Mouse (Mus musculus): ENCODE data around the gene Armc7. TPM values are rescaled to one million over a fixed set of nuclear protein-coding genes. Genes with fewer than 3 reads are reported as not detected.
A peak's percentile ranks its signal among the peaks of the same experiment; 100 is the strongest.

Gene Armc7
- polyA plus RNA-seq, 1 experiment from 2014 or later: 6.9 TPM

- Histone ChIP-seq H3K27me3 (replicated peaks) (no peaks in the 10 kb centered on the region), H3K4me1 (peaks cover 22% of the 10 kb centered on the region), H3K4me2 (peak overlapping the region; percentile 78), H3K9me3 (no peaks in the 10 kb centered on the region), H3K36me3 (peaks cover 45% of the 10 kb centered on the region), H3K27ac (replicated peaks) (peak overlapping the region; percentile 100), H3K9ac (peak overlapping the region; percentile 99), H3K4me3 (peak overlapping the region; percentile 95)
- 7% methylated on average over 11 of the region's 11 CpGs for WGBS
- no peak for ATAC-seq (ENCODE audit: extremely low read depth, insufficient number of reproducible peaks, low FRiP score, low TSS enrichment)
Observed at GRCm38 (mm10) chr11:115534759-115535371, 59.4 kb downstream of the Armc7 start.

DNA sequence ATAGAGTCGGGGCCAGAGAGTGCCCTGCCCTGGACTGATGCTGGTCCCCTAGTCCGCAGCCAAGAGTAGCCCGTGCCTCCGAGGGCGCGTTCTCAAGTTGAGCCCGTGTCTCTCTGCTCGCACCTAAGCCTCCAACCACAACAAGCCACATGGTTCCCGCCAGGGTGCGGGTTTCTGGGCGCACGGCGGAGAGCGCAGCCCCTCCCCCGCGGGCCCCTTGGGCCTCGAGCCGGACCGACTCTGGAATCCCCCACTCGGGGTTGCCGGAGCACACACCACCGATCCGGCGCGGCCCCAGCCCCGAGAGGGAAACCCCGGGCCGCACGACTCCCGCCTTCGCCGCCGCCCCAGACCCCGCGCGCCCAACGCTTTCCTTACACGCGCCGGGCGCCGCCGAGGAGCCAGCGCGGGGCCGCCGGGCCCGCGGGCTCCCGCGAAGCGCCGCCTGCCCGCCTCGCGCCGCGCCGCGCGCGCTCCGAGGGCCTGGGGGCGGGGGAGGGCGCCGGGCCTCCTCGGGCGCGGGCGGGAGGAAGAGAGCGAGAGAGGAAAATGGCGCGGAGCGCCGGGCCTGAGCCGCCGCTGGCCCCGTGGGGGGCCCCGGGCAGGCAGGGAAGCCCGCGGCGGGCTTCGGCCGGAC, 60.1 kb downstream of the Armc7 start:
- no peaks in the 10 kb centered on the region for H3K27me3 ChIP-seq (replicated peaks)
- H3K4me2 ChIP-seq: peak overlapping the region; percentile 78
- H3K9me3 ChIP-seq: no peaks in the 10 kb centered on the region
- under 1% methylated on average over 84 of the region's 84 CpGs for WGBS
- peak; percentile 75 for ATAC-seq (ENCODE audit: extremely low read depth, insufficient number of reproducible peaks, low FRiP score, low TSS enrichment)
- H3K4me1 ChIP-seq: peaks cover 22% of the 10 kb centered on the region
- H3K9ac ChIP-seq: peak overlapping the region; percentile 99
- peak overlapping the region; percentile 95 for H3K4me3 ChIP-seq
- H3K27ac ChIP-seq (replicated peaks): peak overlapping the region; percentile 100
- H3K36me3 ChIP-seq: peaks cover 39% of the 10 kb centered on the region

- H3K4me1 ChIP-seq: peaks cover 22% of the 10 kb centered on the region
- H3K4me2 ChIP-seq: peak within 1 kb of the TSS; percentile 78
- peak within 1 kb of the TSS; percentile 95 for H3K4me3 ChIP-seq
- H3K36me3 ChIP-seq: peaks cover 32% of the 10 kb centered on the region
- no peaks in the 10 kb centered on the region for H3K27me3 ChIP-seq (replicated peaks)
- peak within 1 kb of the TSS; percentile 99 for H3K9ac ChIP-seq
- H3K27ac ChIP-seq (replicated peaks): peak within 1 kb of the TSS; percentile 100
- no peaks in the 10 kb centered on the region for H3K9me3 ChIP-seq
- ATAC-seq (ENCODE audit: extremely low read depth, insufficient number of reproducible peaks, low FRiP score, low TSS enrichment): peak; percentile 82
- WGBS: under 1% methylated on average over 63 of the region's 70 CpGs
Observed at GRCm38 (mm10) chr11:115536038-115536681, 60.7 kb downstream of the Armc7 start, which contains the start of gene Sumo2. Gene Sumo2 (minus strand): TSS chr11:115536276.

GRCm38 (mm10) chr11:115536856-115537568, 61.5 kb downstream of the Armc7 start:
- peak overlapping the region; percentile 100 for H3K27ac ChIP-seq (replicated peaks)
- no peaks in the 10 kb centered on the region for H3K9me3 ChIP-seq
- H3K4me1 ChIP-seq: peaks cover 22% of the 10 kb centered on the region
- no peak overlapping the region for H3K9ac ChIP-seq
- H3K27me3 ChIP-seq (replicated peaks): no peaks in the 10 kb centered on the region
- peaks cover 24% of the 10 kb centered on the region for H3K36me3 ChIP-seq
- peak overlapping the region; percentile 78 for H3K4me2 ChIP-seq
- no peak for ATAC-seq (ENCODE audit: extremely low read depth, insufficient number of reproducible peaks, low FRiP score, low TSS enrichment)
- 89% methylated on average over 10 of the region's 10 CpGs for WGBS
- H3K4me3 ChIP-seq: peak overlapping the region; percentile 95; the same call in 1 of the 2 replicates

GRCm38 (mm10) chr11:115538045-115538444, 62.6 kb downstream of the Armc7 start:
- ATAC-seq (ENCODE audit: extremely low read depth, insufficient number of reproducible peaks, low FRiP score, low TSS enrichment): no peak
- Histone ChIP-seq H3K27ac (replicated peaks) (no peak overlapping the region), H3K4me1 (peaks cover 22% of the 10 kb centered on the region), H3K27me3 (replicated peaks) (0 out of 2 replicates have a peak, but pooled peaks cover 2% of the 10 kb centered on the region), H3K4me2 (no peak overlapping the region), H3K36me3 (peaks cover 13% of the 10 kb centered on the region), H3K4me3 (no peak overlapping the region), H3K9me3 (no peaks in the 10 kb centered on the region), H3K9ac (no peak overlapping the region)
- WGBS: 55% methylated on average over 2 of the region's 2 CpGs

Small RNA genes lying within 50 kb of the gene (microRNA-seq; reads per million reads assigned to microRNA genes)
- gene Mir3968: 0.61 reads per million

Other genes starting within 250 kb of the Armc7 start
- 0.04 TPM in 1 of 2 replicates, not detected in the other for gene Grin2c, start 208.4 kb upstream of the Armc7 start, polyA plus RNA-seq (2015; fragmentation: Nextera tagmentation; extraction: Ambion mirVana)
- 9.5 and 11.7 TPM in 2 replicates for gene Fdxr, start 198.6 kb upstream of the Armc7 start, polyA plus RNA-seq (2015; fragmentation: Nextera tagmentation; extraction: Ambion mirVana)
- gene Fads6, start 178.0 kb upstream of the Armc7 start, polyA plus RNA-seq (2015; fragmentation: Nextera tagmentation; extraction: Ambion mirVana): 0.71 and 0.74 TPM in 2 replicates
- not detected in 2 replicates for gene Otop2, start 168.5 kb upstream of the Armc7 start, polyA plus RNA-seq (2015; fragmentation: Nextera tagmentation; extraction: Ambion mirVana)
- gene Ush1g, start 153.6 kb upstream of the Armc7 start, polyA plus RNA-seq (2015; fragmentation: Nextera tagmentation; extraction: Ambion mirVana): 0.09 and 0.13 TPM in 2 replicates
- not detected in 2 replicates for gene Otop3, start 140.9 kb upstream of the Armc7 start, polyA plus RNA-seq (2015; fragmentation: Nextera tagmentation; extraction: Ambion mirVana)
- 6.8 and 7.0 TPM in 2 replicates for gene Hid1, start 107.9 kb upstream of the Armc7 start, polyA plus RNA-seq (2015; fragmentation: Nextera tagmentation; extraction: Ambion mirVana)
- 6.7 and 7.4 TPM in 2 replicates for gene Cdr2l, start 93.8 kb upstream of the Armc7 start, polyA plus RNA-seq (2015; fragmentation: Nextera tagmentation; extraction: Ambion mirVana)
- gene Mrpl58, start 71.9 kb upstream of the Armc7 start, polyA plus RNA-seq (2015; fragmentation: Nextera tagmentation; extraction: Ambion mirVana): 173 and 184 TPM in 2 replicates
- 1,581 and 1,838 TPM in 2 replicates for gene Atp5h, start 55.7 kb upstream of the Armc7 start, polyA plus RNA-seq (2015; fragmentation: Nextera tagmentation; extraction: Ambion mirVana)
- 8.8 and 12.1 TPM in 2 replicates for gene Kctd2, start 55.5 kb upstream of the Armc7 start, polyA plus RNA-seq (2015; fragmentation: Nextera tagmentation; extraction: Ambion mirVana)
- gene Trim80, start 35.1 kb upstream of the Armc7 start, polyA plus RNA-seq (2015; fragmentation: Nextera tagmentation; extraction: Ambion mirVana): 0.07 and 0.19 TPM in 2 replicates
- gene Slc16a5, start 13.2 kb upstream of the Armc7 start, polyA plus RNA-seq (2015; fragmentation: Nextera tagmentation; extraction: Ambion mirVana): 0.10 and 0.21 TPM in 2 replicates
- gene Nt5c, start 16.2 kb downstream of the Armc7 start, polyA plus RNA-seq (2015; fragmentation: Nextera tagmentation; extraction: Ambion mirVana): 57.0 and 59.4 TPM in 2 replicates
- gene Jpt1, start 38.7 kb downstream of the Armc7 start, polyA plus RNA-seq (2015; fragmentation: Nextera tagmentation; extraction: Ambion mirVana): 432 and 502 TPM in 2 replicates
- gene Sumo2, start 60.6 kb downstream of the Armc7 start, polyA plus RNA-seq (2015; fragmentation: Nextera tagmentation; extraction: Ambion mirVana): 606 and 657 TPM in 2 replicates
- 111 and 113 TPM in 2 replicates for gene Nup85, start 88.8 kb downstream of the Armc7 start, polyA plus RNA-seq (2015; fragmentation: Nextera tagmentation; extraction: Ambion mirVana)
- 79.2 and 86.8 TPM in 2 replicates for gene Mrps7, start 128.3 kb downstream of the Armc7 start, polyA plus RNA-seq (2015; fragmentation: Nextera tagmentation; extraction: Ambion mirVana)
- 14.0 and 14.9 TPM in 2 replicates for gene Gga3, start 128.4 kb downstream of the Armc7 start, polyA plus RNA-seq (2015; fragmentation: Nextera tagmentation; extraction: Ambion mirVana)
- 23.1 and 24.6 TPM in 2 replicates for gene Mif4gd, start 137.3 kb downstream of the Armc7 start, polyA plus RNA-seq (2015; fragmentation: Nextera tagmentation; extraction: Ambion mirVana)
- gene Slc25a19, start 152.6 kb downstream of the Armc7 start, polyA plus RNA-seq (2015; fragmentation: Nextera tagmentation; extraction: Ambion mirVana): 36.4 and 37.2 TPM in 2 replicates
- gene Grb2, start 232.9 kb downstream of the Armc7 start, polyA plus RNA-seq (2015; fragmentation: Nextera tagmentation; extraction: Ambion mirVana): 86.6 and 90.0 TPM in 2 replicates